Mouse (Mus musculus) spleen, postnatal 10 days (tissue): ENCODE measurements at regions not wholly inside any gene's neighbourhood (a gene's known extent, or its start where the extent isn't known, plus 50 kb on each side); places are given as distances from the start of the nearest gene placed in this dataset.
"Not testable (repeated sequence)": the region's sequence is repeated elsewhere in the genome, so short reads cannot be mapped to it uniquely, and the experiment has no call there.

ENCODE experiments used
- DNase-seq, 2 experiments: peaks; one replicate each; pipeline ENCODE4 v3.0.0; 2021 to 2022; ENCODE audit warnings: low spot score in 2 of 2

GRCm38 (mm10) chr11:111961846-111962245, 820.2 kb upstream of the Sox9 start:
- no peak for DNase-seq

GRCm38 (mm10) chr11:111964066-111964465, 818.0 kb upstream of the Sox9 start:
- DNase-seq = no peak

GRCm38 (mm10) chr11:111966401-111966800, 815.6 kb upstream of the Sox9 start:
- no peak for DNase-seq

- no peak for DNase-seq
Measured at GRCm38 (mm10) chr11:111971001-111971400, 811.0 kb upstream of the Sox9 start.

GRCm38 (mm10) chr11:111978667-111979066, 803.4 kb upstream of the Sox9 start:
- no peak for DNase-seq

GRCm38 (mm10) chr11:111996395-111996794, 785.6 kb upstream of the Sox9 start:
- no peak for DNase-seq

GRCm38 (mm10) chr11:112010848-112011247, 771.2 kb upstream of the Sox9 start:
- DNase-seq = not testable (repeated sequence)

GRCm38 (mm10) chr11:112017906-112018305, 764.1 kb upstream of the Sox9 start:
- DNase-seq = no peak

GRCm38 (mm10) chr11:112028031-112028430, 754.0 kb upstream of the Sox9 start:
- no peak for DNase-seq

- DNase-seq = no peak
Measured at GRCm38 (mm10) chr11:112038741-112039140, 743.3 kb upstream of the Sox9 start.

- no peak for DNase-seq
Measured at GRCm38 (mm10) chr11:112044455-112044854, 737.6 kb upstream of the Sox9 start.

GRCm38 (mm10) chr11:112045353-112045752, 736.7 kb upstream of the Sox9 start:
- no peak for DNase-seq

GRCm38 (mm10) chr11:112050362-112050761, 731.7 kb upstream of the Sox9 start:
- DNase-seq = no peak

- no peak for DNase-seq
Measured at GRCm38 (mm10) chr11:112055591-112055990, 726.4 kb upstream of the Sox9 start.

GRCm38 (mm10) chr11:112067176-112067575, 714.8 kb upstream of the Sox9 start:
- DNase-seq = no peak

GRCm38 (mm10) chr11:112068821-112069220, 713.2 kb upstream of the Sox9 start:
- DNase-seq = no peak

- DNase-seq = no peak
Measured at GRCm38 (mm10) chr11:112071571-112071970, 710.5 kb upstream of the Sox9 start.

GRCm38 (mm10) chr11:112081386-112081785, 700.6 kb upstream of the Sox9 start:
- DNase-seq = no peak

- DNase-seq = no peak
Measured at GRCm38 (mm10) chr11:112083019-112083418, 699.0 kb upstream of the Sox9 start.

GRCm38 (mm10) chr11:112092168-112092567, 689.9 kb upstream of the Sox9 start:
- DNase-seq = no peak

- DNase-seq = no peak
Measured at GRCm38 (mm10) chr11:112095009-112095408, 687.0 kb upstream of the Sox9 start.

- DNase-seq = no peak
Measured at GRCm38 (mm10) chr11:112098161-112098560, 683.9 kb upstream of the Sox9 start.

- no peak for DNase-seq
Measured at GRCm38 (mm10) chr11:112103252-112103651, 678.8 kb upstream of the Sox9 start.

- no peak for DNase-seq
Measured at GRCm38 (mm10) chr11:112106891-112107290, 675.1 kb upstream of the Sox9 start.

- DNase-seq = no peak
Measured at GRCm38 (mm10) chr11:112107314-112107713, 674.7 kb upstream of the Sox9 start.
